Mouse (Mus musculus) heart, embryonic 16.5 days (tissue): ENCODE data around the gene Slit3. TPM values are rescaled to one million over a fixed set of nuclear protein-coding genes. Genes with fewer than 3 reads are reported as not detected.

Source experiments
- ATAC-seq: fragments of 200-750 bp; cut with Nextera tagmentation; replicated peaks from 2 replicates; pipeline ENCODE4 v1.8.0; 2017; ENCODE audit warnings: moderate number of reproducible peaks; ENCODE audit not compliant: insufficient read depth, low FRiP score; ENCODE audit errors: extremely low read depth
- H3K27ac ChIP-seq: fragments of 300-500 bp; sonication (generic); 2 replicates; pipeline ENCODE4 v1.5.1; 2014; ENCODE audit warnings: mild to moderate bottlenecking, low read length, control low read depth, moderate library complexity
- H3K27me3 ChIP-seq: fragments of 300-500 bp; sonication (generic); 2 replicates; pipeline ENCODE4 v1.6.1; 2014; ENCODE audit warnings: low read length, mixed read lengths; ENCODE audit not compliant: control insufficient read depth, insufficient read depth
- H3K36me3 ChIP-seq: fragments of 300-500 bp; sonication (generic); 2 replicates; pipeline ENCODE4 v1.6.1; 2014; ENCODE audit not compliant: control insufficient read depth, insufficient read depth
- H3K4me1 ChIP-seq: fragments of 300-500 bp; sonication (generic); 2 replicates; pipeline ENCODE4 v1.6.1; 2014; ENCODE audit warnings: low read length, mixed read lengths; ENCODE audit not compliant: control insufficient read depth, insufficient read depth
- H3K4me2 ChIP-seq: fragments of 300-500 bp; sonication (generic); 2 replicates; pipeline ENCODE4 v1.6.1; 2014; ENCODE audit warnings: low read depth, mild to moderate bottlenecking, control low read depth, low read length
- H3K4me3 ChIP-seq: fragments of 300-500 bp; sonication (generic); 2 replicates; pipeline ENCODE4 v1.5.1; 2014; ENCODE audit warnings: mild to moderate bottlenecking, control low read depth, low read length
- H3K9ac ChIP-seq: fragments of 300-500 bp; sonication (generic); 2 replicates; pipeline ENCODE4 v1.6.1; 2014; ENCODE audit warnings: low read length, control low read depth
- H3K9me3 ChIP-seq: fragments of 300-500 bp; sonication (generic); replicated peaks from 2 replicates; pipeline ENCODE4 v1.6.1; 2016; ENCODE audit warnings: low read length; ENCODE audit not compliant: control insufficient read depth
- WGBS: fragments of 180-500 bp; shearing (Covaris S2); extraction: QIAGEN DNeasy Blood & Tissue Kit; methylation state at CpG from one replicate; pipeline ENCODE4 v1.1.7; 2014; 5-methylcytosine and 5-hydroxymethylcytosine counted together
- microRNA counts: library from miRNA; unstranded; fragments of <30 nt; microRNA quantifications from one replicate; lab custom pipeline; 2016
- microRNA-seq: library from miRNA; unstranded; fragments of <30 nt; microRNA quantifications from one replicate; pipeline ENCODE4, GENCODE M21; 2017
- polyA plus RNA-seq: library from polyadenylated mRNA; unstranded; fragments of >200 nt; fragmentation: Nextera tagmentation; extraction: Ambion mirVana; gene quantifications from 2 replicates; pipeline ENCODE4 v1.2.1, GENCODE M21; 2015

Gene Slit3
- polyA plus RNA-seq, 1 experiment from 2014 or later: 7.8 TPM

GRCm38 (mm10) chr11:35743586-35743985 is 622.6 kb downstream of the Slit3 start:
- 88% methylated on average over 6 of the region's 6 CpGs for WGBS
- no peak overlapping the region for H3K9ac ChIP-seq
- H3K4me2 ChIP-seq: no peak overlapping the region
- H3K36me3 ChIP-seq: no peaks in the 10 kb centered on the region
- H3K27ac ChIP-seq: no peak overlapping the region
- ATAC-seq: no peak
- no peaks in the 10 kb centered on the region for H3K27me3 ChIP-seq
- no peaks in the 10 kb centered on the region for H3K9me3 ChIP-seq
- H3K4me1 ChIP-seq: no peaks in the 10 kb centered on the region
- H3K4me3 ChIP-seq: no peak overlapping the region

GRCm38 (mm10) chr11:35744571-35744970 is 623.5 kb downstream of the Slit3 start:
- H3K27ac ChIP-seq: no peak overlapping the region
- 75% methylated on average over 6 of the region's 6 CpGs for WGBS
- ATAC-seq: no peak

GRCm38 (mm10) chr11:35750578-35750977 is 629.6 kb downstream of the Slit3 start:
- Histone ChIP-seq H3K4me3 (no peak overlapping the region), H3K27me3 (no peaks in the 10 kb centered on the region), H3K4me1 (no peaks in the 10 kb centered on the region), H3K9ac (no peak overlapping the region), H3K36me3 (no peaks in the 10 kb centered on the region), H3K27ac (no peak overlapping the region), H3K9me3 (no peaks in the 10 kb centered on the region), H3K4me2 (no peak overlapping the region)
- peak; percentile 37 for ATAC-seq
- 68% methylated on average over 8 of the region's 8 CpGs for WGBS

More at GRCm38 (mm10) chr11:35744571-35744970, 623.5 kb downstream of the Slit3 start:
- H3K36me3 ChIP-seq: no peaks in the 10 kb centered on the region
- H3K27me3 ChIP-seq: no peaks in the 10 kb centered on the region
- H3K4me2 ChIP-seq: no peak overlapping the region
- H3K9ac ChIP-seq: no peak overlapping the region
- H3K9me3 ChIP-seq: no peaks in the 10 kb centered on the region
- no peak overlapping the region for H3K4me3 ChIP-seq
- no peaks in the 10 kb centered on the region for H3K4me1 ChIP-seq

DNA sequence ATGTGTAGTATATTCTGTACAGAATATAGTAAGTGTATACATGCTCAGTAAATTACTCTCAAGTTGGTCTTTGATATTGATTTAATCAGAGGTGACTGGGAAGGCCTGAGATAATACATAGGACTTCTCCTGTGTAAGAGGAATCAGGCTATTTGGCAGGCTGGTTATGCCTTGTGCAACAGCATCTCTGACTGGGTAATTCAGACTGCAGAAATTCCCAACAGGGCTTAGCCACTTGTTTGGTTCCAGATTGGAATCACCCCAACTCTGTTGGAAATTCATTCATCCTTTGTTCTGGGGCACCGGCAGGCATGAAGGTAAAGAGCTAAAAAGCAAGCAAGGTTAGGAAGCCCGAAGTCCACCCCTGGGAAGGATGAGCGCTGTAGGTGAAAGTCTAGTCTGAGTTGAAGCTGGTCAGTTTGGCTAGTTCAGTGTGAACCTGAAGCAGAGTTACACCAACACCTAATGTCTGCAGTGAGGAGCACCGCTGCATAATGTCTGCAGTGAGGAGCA is 633.9 kb downstream of the Slit3 start:
- Histone ChIP-seq H3K4me1 (no peaks in the 10 kb centered on the region), H3K4me2 (no peak overlapping the region), H3K27ac (no peak overlapping the region), H3K9me3 (no peaks in the 10 kb centered on the region), H3K27me3 (no peaks in the 10 kb centered on the region), H3K4me3 (no peak overlapping the region), H3K9ac (no peak overlapping the region), H3K36me3 (no peaks in the 10 kb centered on the region)
- ATAC-seq: no peak
- WGBS: 89% methylated on average over 4 of the region's 4 CpGs

DNA sequence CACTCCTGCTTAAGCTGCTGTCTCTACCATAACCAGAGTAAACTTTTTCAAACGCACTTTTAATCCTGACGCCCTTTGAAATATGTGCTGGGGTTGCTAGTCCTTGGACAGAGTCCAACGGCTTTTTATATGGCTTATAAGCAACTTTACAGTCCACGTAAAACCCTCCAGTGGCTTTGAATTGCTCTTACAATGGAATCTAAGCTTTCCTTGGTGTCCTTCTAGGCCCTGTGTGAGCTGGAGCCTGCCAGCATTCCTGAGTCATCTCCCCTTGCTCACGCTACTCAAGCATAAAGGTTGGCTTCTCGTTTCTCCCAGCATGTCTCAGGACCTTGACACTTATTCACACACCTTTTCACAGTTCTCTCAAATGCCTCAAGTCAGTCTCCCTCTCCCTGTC is 634.5 kb downstream of the Slit3 start:
- no peak overlapping the region for H3K27ac ChIP-seq
- H3K9ac ChIP-seq: no peak overlapping the region
- 51% methylated on average over 6 of the region's 6 CpGs for WGBS
- no peak overlapping the region for H3K4me2 ChIP-seq
- ATAC-seq: no peak
- H3K27me3 ChIP-seq: no peaks in the 10 kb centered on the region
- no peaks in the 10 kb centered on the region for H3K36me3 ChIP-seq
- H3K4me3 ChIP-seq: no peak overlapping the region
- no peaks in the 10 kb centered on the region for H3K4me1 ChIP-seq
- no peaks in the 10 kb centered on the region for H3K9me3 ChIP-seq

- no peak overlapping the region for H3K9ac ChIP-seq
- 76% methylated on average over 11 of the region's 11 CpGs for WGBS
- ATAC-seq: no peak
- H3K9me3 ChIP-seq: no peaks in the 10 kb centered on the region
- H3K27me3 ChIP-seq: no peaks in the 10 kb centered on the region
- no peak overlapping the region for H3K27ac ChIP-seq
- no peaks in the 10 kb centered on the region for H3K4me1 ChIP-seq
- H3K4me2 ChIP-seq: no peak overlapping the region
- H3K4me3 ChIP-seq: no peak overlapping the region
- no peaks in the 10 kb centered on the region for H3K36me3 ChIP-seq
Measured at GRCm38 (mm10) chr11:35756411-35757303, 635.6 kb downstream of the Slit3 start.

MicroRNAs within 50 kb of the gene (microRNA counts, 519-probe panel; counts per million panel counts)
- microRNA mmu-miR-218 (lab: Ali Mortazavi, UCI): 3,499 counts per million, percentile 89 among the panel's probes with 10 or more counts

Small RNA genes within 50 kb of the gene (microRNA-seq; reads per million reads assigned to microRNA genes)
- gene Mir218-2: 25.1 reads per million, percentile 36 among the genes with 10 or more reads in this experiment
